Mouse (Mus musculus) layer of hippocampus, adult 11-12 months (tissue): ENCODE measurements around the gene Aftph.
A peak's percentile ranks its signal among the peaks of the same experiment; 100 is the strongest.

Experiments
- DNase-seq: peaks from one replicate; pipeline ENCODE4 v3.0.0; 2022; ENCODE audit warnings: low spot score

Gene Aftph

GRCm38 (mm10) chr11:20646986-20647726 lies 94.2 kb downstream of the Aftph start:
- no peak for DNase-seq

- no peak for DNase-seq
Observed at GRCm38 (mm10) chr11:20646142-20646541, 95.2 kb downstream of the Aftph start.

- no peak for DNase-seq
Observed at GRCm38 (mm10) chr11:20645521-20645920, 95.9 kb downstream of the Aftph start.

- no peak for DNase-seq
Observed at GRCm38 (mm10) chr11:20644872-20645271, 96.5 kb downstream of the Aftph start.

DNA sequence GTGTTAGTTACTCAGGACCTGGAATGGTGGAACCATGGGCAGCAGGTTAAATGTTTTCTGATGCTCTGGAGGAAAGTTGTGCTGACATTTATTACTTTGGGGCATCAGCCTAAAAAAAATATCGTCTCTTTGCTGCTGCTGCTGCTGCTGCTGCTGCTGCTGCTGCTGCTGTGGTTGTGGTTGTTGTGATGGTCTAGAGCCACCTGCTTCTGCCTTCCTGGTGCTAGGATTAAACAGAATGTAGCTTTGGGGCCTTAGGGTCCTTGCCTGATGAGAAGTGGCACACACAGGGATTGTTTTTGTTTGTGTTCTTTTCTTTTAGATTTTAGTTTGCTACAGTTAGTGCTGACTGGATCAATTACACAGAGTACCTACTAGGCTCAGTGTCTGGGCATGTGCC lies 97.2 kb downstream of the Aftph start:
- DNase-seq = no peak

- no peak for DNase-seq
Observed at GRCm38 (mm10) chr11:20643161-20643560, 98.2 kb downstream of the Aftph start.

DNA sequence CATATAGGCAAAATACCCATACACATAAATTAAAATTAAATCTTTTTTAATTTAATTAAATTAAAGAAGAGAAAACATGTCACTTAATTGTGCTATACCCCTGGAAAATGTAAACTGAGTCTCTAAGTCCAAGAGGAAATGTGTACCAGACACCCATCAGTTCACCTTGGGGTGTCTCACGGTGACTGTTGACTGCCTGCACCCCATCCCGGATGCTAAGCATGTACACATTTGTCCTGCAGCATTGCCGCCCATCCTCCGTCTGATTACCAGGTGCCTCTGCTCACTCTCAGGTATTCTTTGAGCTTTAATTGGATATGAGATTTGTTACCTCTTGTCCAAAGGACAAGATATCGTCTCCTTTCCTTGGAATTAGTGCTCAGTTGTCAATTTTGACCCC lies 99.1 kb downstream of the Aftph start:
- DNase-seq = no peak

GRCm38 (mm10) chr11:20639918-20640447 lies 101.4 kb downstream of the Aftph start:
- no peak for DNase-seq

- DNase-seq = peak; percentile 82
Observed at GRCm38 (mm10) chr11:20638841-20639240, 102.5 kb downstream of the Aftph start.

DNA sequence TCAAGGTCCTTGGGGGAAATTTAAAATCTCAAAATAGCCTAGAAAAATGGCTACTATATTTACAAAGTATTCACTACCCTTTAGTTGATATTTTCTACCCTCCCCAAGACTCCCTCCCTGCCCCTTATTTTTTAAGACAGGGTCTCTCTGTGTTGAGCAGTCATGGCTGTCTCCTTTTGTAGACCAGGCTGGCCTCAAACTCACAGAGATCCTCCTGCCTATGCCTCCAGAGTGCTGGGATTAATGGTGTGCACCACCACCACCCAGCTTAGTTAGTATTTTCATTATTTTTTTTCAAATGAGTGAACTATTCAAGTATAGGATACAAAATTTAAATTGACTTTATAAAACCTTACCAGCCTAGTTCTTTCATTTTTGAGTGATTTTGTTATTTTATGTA lies 104.3 kb downstream of the Aftph start:
- no peak for DNase-seq

- DNase-seq = no peak
Observed at GRCm38 (mm10) chr11:20636114-20636513, 105.3 kb downstream of the Aftph start.

GRCm38 (mm10) chr11:20635646-20636045 lies 105.7 kb downstream of the Aftph start:
- DNase-seq = no peak
